Mouse (Mus musculus): ENCODE measurements around the gene Syap1. TPM values are rescaled to one million over a fixed set of nuclear protein-coding genes. Genes with fewer than 3 reads are reported as not detected.
"Not testable (repeated sequence)": the region's sequence is repeated elsewhere in the genome, so short reads cannot be mapped to it uniquely, and the experiment has no call there.

Gene Syap1
- 10 to 100 TPM; 25.8 to 28.3 TPM for total RNA-seq (2021)
- long read RNA-seq, experiment 1, transcript Syap1-201 (9 exons, 2,087 nt): major isoform, 30 of 32 reads
- long read RNA-seq, experiment 1, partial matches to known transcripts: 0 of 32 reads
- long read RNA-seq, experiment 1, other reads (novel, unspliced or antisense): 2 of 32 reads
- long read RNA-seq, experiment 2, transcript Syap1-201 (9 exons, 2,087 nt): major isoform, 29 of 33 reads
- long read RNA-seq, experiment 2, partial matches to known transcripts: 0 of 33 reads
- long read RNA-seq, experiment 2, other reads (novel, unspliced or antisense): 3 of 33 reads

GRCm38 (mm10) chrX:162887931-162888511 is at the start of gene Syap1:
TSS of gene Syap1 (minus strand) at chrX:162888447.
- peak; percentile 70 to 76 for DNase-seq (ENCODE audit: low spot score in 2 of 2)

- no peak for DNase-seq (ENCODE audit: low spot score in 2 of 2)
Observed at GRCm38 (mm10) chrX:162931467-162931866, 43.2 kb upstream of the Syap1 start.

DNA sequence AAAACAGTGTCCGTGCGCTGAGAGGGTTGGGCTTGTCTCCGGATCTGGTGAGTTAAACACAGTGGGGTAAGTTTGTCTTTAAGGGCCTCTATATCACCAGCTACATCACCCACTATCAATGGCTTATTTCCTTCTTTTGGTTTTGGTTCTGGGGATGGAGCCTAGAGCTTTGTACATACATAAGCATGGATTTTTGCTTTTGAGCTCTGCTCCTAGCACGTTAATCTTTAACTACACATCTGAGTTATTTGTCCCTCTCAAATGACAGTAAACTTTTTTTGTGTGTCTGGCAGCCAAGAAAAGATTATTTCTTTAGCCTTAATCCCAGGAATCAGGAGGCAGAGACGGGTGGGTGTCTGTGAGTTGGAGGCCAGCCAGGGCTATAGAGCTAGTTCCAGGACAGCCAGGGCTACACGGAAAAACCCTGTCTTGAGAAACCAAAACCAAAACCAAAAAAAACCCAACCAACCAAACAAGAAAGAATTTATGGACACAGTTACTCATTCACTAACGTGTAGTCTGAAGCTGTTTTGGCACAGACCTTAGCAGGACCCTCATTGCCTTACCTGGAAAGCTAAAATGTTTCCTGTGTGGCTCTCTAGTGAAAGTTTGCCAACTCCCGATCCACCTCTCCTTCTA is 33.4 kb upstream of the Syap1 start:
- no peak for DNase-seq (ENCODE audit: low spot score in 2 of 2)

DNA sequence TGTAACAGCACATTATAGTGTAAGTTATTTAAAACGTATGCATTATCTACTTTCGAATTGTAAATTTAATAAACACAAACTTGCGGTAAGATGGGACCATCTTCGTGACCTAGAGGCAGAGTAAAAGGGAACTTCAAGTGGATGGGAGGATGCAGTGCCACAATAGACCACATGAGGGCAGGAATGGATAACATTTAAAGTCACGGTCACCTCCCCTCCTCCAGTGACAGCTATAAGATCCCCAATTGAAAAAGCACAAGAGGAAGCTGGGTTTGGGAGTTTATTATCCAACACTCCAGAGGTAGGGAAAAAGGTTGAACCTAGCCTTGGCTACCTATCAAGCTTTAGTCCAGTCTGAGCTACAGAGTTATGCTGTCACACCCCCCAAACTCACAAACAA is 27.4 kb upstream of the Syap1 start:
- DNase-seq (ENCODE audit: low spot score in 2 of 2): peak; percentile 52 to 54

DNA sequence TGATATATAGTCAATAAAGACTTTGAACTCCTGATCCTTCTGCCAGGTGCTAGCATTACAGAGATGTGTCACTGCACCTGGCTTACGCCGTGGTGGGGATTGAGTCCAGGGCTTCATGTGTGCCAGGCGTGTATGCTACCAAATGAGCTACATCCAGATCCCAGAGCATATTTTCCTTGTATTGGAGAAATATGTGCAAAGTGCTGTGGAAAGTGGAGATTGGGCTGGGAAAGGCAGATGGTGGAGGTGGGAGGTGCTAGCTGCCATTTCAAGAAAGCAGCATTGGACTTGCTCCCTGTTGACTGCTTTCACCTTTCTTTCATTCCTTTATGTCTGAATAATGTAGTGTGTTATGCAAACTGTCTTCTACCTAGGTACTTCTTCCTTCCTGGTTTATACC is 25.4 kb upstream of the Syap1 start:
- DNase-seq (ENCODE audit: low spot score in 2 of 2): peak; percentile 10 to 12

- no peak for DNase-seq (ENCODE audit: low spot score in 2 of 2)
Observed at GRCm38 (mm10) chrX:162907554-162907953, 19.3 kb upstream of the Syap1 start.

DNA sequence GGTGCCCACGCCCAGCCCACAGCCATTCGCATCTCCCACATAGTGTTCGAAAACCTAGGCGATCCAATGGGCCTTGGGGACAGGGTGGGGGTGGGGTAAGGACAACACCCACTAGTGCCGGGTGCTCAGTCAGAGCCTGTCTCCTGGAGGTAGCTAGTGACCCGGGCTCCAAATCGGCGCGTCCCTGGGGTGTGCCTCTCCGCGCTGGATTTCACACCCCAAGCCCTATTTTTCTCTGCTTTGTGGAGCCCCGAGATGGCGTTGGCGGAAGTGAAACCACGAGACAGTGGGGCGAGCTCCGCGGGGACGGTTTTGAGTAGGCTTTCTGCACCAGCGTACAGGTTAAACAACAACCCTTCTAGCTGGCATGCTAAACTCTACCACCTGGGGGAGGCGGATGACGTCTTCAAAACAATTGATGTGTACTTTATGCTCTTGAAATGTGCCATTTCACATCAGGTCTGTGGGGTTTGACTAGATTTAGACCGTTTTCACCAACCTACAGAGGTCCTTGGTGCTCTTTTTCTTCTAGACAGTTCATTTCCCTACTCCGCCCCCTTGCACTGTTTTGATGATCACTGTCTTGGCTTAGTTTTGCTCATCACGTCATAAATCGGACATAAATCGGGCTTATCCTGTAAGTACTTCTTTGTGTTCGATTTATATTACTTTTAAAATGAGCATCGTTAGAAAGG is 13.9 kb upstream of the Syap1 start:
- DNase-seq (ENCODE audit: low spot score in 2 of 2): peak; percentile 28 to 51

- peak; percentile 21 to 33 for DNase-seq (ENCODE audit: low spot score in 2 of 2)
Observed at GRCm38 (mm10) chrX:162901371-162902039, 13.3 kb upstream of the Syap1 start.

DNA sequence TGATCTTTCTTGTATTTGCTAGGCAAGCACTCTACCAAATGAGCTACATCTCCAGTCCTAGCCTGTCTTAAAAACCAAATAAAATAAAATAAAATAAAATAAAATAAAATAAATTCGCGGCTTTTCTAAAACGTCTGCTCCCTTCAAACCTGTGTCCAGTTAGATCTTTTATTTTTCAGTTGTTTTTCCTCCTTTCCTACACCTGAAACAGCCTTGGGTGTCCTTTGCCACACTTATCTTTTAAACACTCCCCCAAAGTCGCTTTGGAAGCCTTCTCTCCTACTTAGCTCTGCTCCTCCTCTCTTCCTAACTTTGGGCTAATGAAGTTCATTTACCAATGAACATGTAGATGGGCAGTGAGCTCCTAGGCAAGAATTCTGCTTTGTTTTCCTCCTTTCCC is 12.7 kb upstream of the Syap1 start, which contains the start of gene Ctps2:
Ctps2 (plus strand) TSS at position 301 of the 400 bp plus-strand sequence.
- no peak for DNase-seq (ENCODE audit: low spot score in 2 of 2)

GRCm38 (mm10) chrX:162888575-162889223 is 452 bp upstream of the Syap1 start:
- DNase-seq (ENCODE audit: low spot score in 2 of 2): not testable (repeated sequence)

DNA sequence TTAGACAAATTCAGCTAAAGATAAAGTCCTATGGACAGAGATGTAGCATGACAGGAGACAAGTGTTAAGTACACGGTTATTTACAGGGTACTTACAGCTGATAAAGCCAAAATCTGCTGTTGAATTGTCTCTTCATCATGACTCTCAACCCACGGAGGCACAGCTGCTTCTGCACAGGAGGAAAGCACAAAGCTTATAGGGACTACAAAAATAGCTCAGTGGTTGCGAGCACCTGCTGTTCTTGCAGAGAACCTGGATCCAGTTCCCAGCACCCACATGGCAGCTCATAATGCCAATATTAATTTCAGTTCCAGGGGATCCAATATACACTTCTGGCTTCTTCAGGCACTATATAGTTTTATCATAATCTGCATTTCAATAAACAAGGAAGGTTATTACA is 10.0 kb downstream of the Syap1 start:
- no peak for DNase-seq (ENCODE audit: low spot score in 2 of 2)

DNA sequence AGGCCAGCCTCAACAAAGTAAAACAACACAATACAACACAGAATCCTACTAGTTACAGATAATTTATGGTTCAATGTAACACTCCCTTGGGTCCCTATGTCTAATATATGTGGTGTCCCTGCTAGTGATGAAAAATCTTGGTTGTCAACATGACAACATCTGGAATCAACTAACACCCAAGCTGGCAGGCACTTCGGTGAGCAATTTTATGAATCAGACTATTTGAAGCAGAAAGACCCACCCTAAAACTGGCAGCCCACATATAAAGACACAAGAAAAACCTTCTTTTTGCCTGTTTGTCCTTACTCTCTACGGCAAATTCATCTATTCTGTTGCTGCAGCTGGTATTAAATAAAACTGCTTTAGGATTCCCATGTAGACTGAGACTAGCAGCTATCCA is 14.5 kb downstream of the Syap1 start:
- DNase-seq (ENCODE audit: low spot score in 2 of 2): no peak

DNA sequence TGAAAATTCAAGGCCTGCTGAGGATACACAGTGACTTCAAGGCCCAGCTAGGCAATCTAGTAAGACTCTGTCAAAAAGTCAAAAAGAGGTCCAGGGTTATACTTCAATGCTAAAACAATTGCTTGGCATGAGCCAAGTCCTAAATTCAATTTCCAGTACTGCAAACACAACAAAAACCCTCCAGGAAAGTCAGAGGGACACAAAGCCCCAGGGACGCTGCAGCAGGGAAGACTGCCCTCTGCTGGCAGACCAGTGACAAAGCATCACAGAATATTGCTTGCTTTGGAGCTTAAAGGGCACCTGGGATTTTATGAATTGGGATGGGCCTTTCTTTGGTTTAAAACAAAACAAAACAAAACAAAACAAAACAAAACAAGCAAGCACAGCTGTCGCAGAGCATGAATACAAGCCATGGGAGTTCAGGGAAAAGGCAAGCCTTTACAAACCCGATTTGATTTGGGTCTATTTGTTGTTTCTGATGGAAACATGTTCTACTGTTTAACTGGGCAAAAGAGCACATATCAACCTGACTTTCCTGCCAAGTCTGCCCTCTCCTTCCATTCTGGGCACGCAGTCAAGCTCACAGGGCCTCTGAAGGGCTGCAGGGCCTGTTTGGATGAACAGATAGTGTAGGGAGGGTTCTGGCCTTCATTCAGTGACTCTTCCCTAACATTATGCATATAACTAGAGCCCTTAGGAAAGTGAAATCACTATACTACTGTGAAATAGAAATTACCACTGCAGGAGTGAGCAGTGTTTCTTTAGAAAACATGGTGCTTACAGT is 16.3 kb downstream of the Syap1 start:
- DNase-seq (ENCODE audit: low spot score in 2 of 2): peak in 1 of 2 experiments; percentile 8

DNA sequence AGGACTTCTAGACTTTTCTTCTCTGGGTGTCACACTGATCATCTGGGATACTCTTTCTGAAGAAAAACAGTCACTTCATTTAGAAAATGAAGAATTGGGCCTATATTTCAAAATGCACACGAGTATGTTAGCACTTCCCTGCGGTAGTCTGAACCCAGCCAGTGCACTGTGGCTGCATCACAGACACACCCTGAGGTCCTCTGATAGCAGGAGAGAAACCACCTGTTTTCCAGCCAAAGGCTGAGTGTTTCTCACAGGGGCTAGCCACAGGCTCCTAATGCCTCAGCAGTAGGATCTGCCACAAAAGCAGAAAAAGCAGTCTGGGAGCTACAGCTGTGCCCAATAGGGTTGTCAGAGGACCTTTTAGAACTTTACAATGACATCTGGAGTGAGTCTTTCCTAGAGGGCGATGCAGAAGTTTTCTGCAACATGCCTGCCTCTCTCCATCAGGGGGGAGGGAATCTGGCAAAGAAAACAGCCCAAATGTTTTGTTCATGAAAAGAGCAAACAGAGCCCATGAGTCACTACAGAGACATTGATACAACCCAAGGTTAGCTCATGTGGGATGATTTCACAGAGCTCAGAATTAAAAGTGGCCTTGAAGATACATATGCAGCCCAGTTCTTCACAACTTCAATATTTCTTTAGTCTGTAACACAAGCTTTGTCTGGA is 19.8 kb downstream of the Syap1 start:
- DNase-seq (ENCODE audit: low spot score in 2 of 2): no peak

DNA sequence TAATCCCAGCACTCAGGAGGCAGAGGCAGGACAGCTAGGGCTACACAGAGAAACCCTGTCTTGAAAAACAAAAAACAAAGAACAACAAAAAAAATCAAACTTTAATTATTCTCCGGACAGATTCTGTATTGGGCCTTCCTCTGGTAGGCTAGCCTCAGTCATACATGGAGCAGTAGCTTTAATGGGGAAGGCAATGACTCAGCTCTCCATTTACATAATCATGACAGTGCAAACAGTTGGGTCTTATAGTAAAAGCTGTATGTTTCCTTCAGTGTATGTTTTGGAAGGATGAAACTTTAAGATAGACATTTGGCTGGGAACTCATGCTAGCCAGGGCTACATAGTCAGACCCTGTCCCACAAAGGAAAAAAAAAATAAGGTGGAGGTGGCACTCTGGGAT is 39.6 kb downstream of the Syap1 start:
- no peak for DNase-seq (ENCODE audit: low spot score in 2 of 2)

DNA sequence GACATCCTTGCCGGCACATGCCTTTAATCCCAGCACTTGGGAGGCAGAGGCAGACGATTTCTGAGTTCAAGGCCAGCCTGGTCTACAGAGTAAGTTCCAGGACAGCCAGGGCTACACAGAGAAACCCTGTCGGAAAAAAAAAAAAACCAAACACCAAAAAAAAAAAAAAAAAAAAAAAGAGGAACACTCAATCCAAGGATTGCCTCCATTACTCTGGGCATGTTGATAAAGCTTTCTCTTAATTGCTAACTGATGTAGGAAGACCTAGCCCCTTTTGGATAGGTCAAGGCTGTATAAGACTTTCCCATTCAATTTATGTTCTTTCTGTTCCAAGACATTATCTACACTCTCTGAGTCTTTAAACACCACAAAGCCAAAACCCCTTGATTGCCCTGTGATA is 42.7 kb downstream of the Syap1 start:
- DNase-seq (ENCODE audit: low spot score in 2 of 2): no peak

DNA sequence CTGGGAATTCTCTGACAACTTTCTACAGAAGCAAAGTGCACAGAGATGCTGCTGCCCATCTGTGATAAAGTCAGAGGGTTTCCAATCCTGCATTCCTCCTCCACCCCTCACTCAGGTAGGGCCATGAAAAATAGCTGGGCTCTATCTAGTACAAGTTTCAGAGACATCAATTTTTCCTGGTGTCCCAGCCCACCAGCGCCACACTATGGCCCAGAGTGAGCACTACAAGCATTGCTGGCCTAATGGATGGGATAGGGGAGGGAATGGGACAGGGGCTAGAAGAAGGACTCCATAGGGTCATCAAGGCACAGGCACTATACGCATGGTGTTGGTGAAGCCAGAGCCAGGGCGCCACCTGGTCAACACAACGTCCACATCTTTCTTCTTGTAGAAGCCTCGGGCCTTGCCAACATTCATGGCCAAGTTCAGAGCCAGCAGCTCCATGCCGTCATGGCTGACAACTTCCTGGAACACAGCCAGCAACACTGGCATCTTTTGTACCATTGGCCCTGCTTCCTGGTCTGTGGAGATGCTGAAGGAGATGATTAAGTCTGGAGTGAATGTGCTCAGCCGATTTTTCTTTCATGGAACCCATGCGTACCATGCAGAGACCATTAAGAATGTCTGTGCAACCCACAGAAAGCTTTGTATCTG is 43.7 kb downstream of the Syap1 start:
- no peak for DNase-seq (ENCODE audit: low spot score in 2 of 2)

DNA sequence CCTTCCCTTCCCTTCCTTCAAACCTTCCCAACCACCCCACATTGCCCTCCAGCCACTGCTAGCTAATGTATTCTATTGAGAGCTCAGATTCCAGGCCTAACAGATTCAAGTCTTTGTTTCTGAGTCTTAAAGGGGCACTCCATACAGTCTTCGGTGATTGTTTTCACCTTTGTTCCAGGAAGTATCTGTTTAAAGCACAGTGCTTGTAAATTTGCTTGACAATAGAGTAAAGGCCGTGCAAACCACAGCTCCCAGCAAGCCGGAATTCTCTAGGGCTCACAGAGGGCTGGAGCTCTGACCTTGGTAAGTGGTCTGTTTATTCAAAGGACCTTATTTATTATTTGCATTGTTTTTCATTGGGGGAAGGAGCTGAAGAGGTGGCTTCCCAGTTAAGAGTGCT is 56.1 kb downstream of the Syap1 start:
- no peak for DNase-seq (ENCODE audit: low spot score in 2 of 2)

GRCm38 (mm10) chrX:162831542-162831941 is 56.7 kb downstream of the Syap1 start:
- DNase-seq (ENCODE audit: low spot score in 2 of 2): no peak

All from left cerebral cortex, adult 18-20 months (tissue).